Mouse (Mus musculus) retina, adult 2 months (tissue): ENCODE measurements around the gene Lrch4.

ENCODE experiments used
- DNase-seq: peaks from one replicate; pipeline ENCODE4 v3.0.0-alpha.2; 2012; ENCODE audit warnings: low read depth, low spot score

Lrch4 gene

GRCm38 (mm10) chr5:137628498-137629305, at the start of gene Lrch4, which contains the start of the genes Fbxo24 and Gm20605:
Gene Lrch4, plus strand, starts transcription at chr5:137629121.
Gene Fbxo24, minus strand, starts transcription at chr5:137629002.
Gene Gm20605, plus strand, starts transcription at chr5:137629175.
- peak; percentile 100 for DNase-seq

GRCm38 (mm10) chr5:137580246-137580645, 48.7 kb upstream of the Lrch4 start:
- no peak for DNase-seq

GRCm38 (mm10) chr5:137582702-137583101, 46.2 kb upstream of the Lrch4 start:
- no peak for DNase-seq

- DNase-seq: no peak
Observed at GRCm38 (mm10) chr5:137583670-137584169, 45.2 kb upstream of the Lrch4 start.

- no peak for DNase-seq
Observed at GRCm38 (mm10) chr5:137584976-137585375, 43.9 kb upstream of the Lrch4 start.

GRCm38 (mm10) chr5:137590507-137590906, 38.4 kb upstream of the Lrch4 start:
- DNase-seq: no peak

- no peak for DNase-seq
Observed at GRCm38 (mm10) chr5:137595921-137596320, 33.0 kb upstream of the Lrch4 start.

GRCm38 (mm10) chr5:137596601-137597261, 32.2 kb upstream of the Lrch4 start:
- no peak for DNase-seq

GRCm38 (mm10) chr5:137597625-137598024, 31.3 kb upstream of the Lrch4 start:
- no peak for DNase-seq

- no peak for DNase-seq
Observed at GRCm38 (mm10) chr5:137598100-137598826, 30.7 kb upstream of the Lrch4 start.

- no peak for DNase-seq
Observed at GRCm38 (mm10) chr5:137599600-137599999, 29.3 kb upstream of the Lrch4 start.

GRCm38 (mm10) chr5:137600281-137600618, 28.7 kb upstream of the Lrch4 start:
- no peak for DNase-seq

- DNase-seq: peak; percentile 96
Observed at GRCm38 (mm10) chr5:137600619-137601364, 28.1 kb upstream of the Lrch4 start, which contains the start of gene Mospd3. Gene Mospd3, minus strand, starts transcription at chr5:137601058.

- no peak for DNase-seq
Observed at GRCm38 (mm10) chr5:137601365-137601729, 27.6 kb upstream of the Lrch4 start.

GRCm38 (mm10) chr5:137607860-137608653, 20.9 kb upstream of the Lrch4 start:
- DNase-seq: no peak

- DNase-seq: no peak
Observed at GRCm38 (mm10) chr5:137608654-137609190, 20.2 kb upstream of the Lrch4 start.

- no peak for DNase-seq
Observed at GRCm38 (mm10) chr5:137609292-137609691, 19.6 kb upstream of the Lrch4 start.

- no peak for DNase-seq
Observed at GRCm38 (mm10) chr5:137610056-137610455, 18.9 kb upstream of the Lrch4 start.

- DNase-seq: no peak
Observed at GRCm38 (mm10) chr5:137610548-137611244, 18.2 kb upstream of the Lrch4 start.

- DNase-seq: no peak
Observed at GRCm38 (mm10) chr5:137611245-137611602, 17.7 kb upstream of the Lrch4 start.
